Mouse (Mus musculus) neural tube, embryonic 11.5 days (tissue): ENCODE measurements at regions not wholly inside any gene's neighbourhood (a gene's known extent, or its start where the extent isn't known, plus 50 kb on each side); places are given as distances from the start of the nearest gene placed in this dataset.

Source experiments
- ATAC-seq: fragments of 200-750 bp; cut with Nextera tagmentation; 2 replicates; pipeline ENCODE4 v1.8.0; 2017; ENCODE audit warnings: moderate number of reproducible peaks, mild to moderate bottlenecking, moderate TSS enrichment, moderate library complexity; ENCODE audit not compliant: insufficient read depth, low FRiP score, low TSS enrichment
- DNase-seq: peaks from one replicate; pipeline ENCODE4 v3.0.0-alpha.2; 2015; ENCODE audit warnings: low spot score
- H3K27ac ChIP-seq: fragments of 300-500 bp; sonication (generic); 2 replicates; pipeline ENCODE4 v1.5.1; 2014; ENCODE audit warnings: low read depth, mild to moderate bottlenecking, low read length
- H3K27me3 ChIP-seq: fragments of 300-500 bp; sonication (generic); 2 replicates; pipeline ENCODE4 v1.6.1; 2014; ENCODE audit warnings: mild to moderate bottlenecking, low read length, mixed read lengths; ENCODE audit not compliant: control insufficient read depth, insufficient read depth
- H3K36me3 ChIP-seq: fragments of 300-500 bp; sonication (generic); 2 replicates; pipeline ENCODE4 v1.6.1; 2014; ENCODE audit warnings: mild to moderate bottlenecking, low read length, moderate library complexity, mixed read lengths; ENCODE audit not compliant: control insufficient read depth, insufficient read depth
- H3K4me1 ChIP-seq: fragments of 300-500 bp; sonication (generic); 2 replicates; pipeline ENCODE4 v1.6.1; 2014; ENCODE audit warnings: low read length, mixed read lengths; ENCODE audit not compliant: control insufficient read depth, insufficient read depth
- H3K4me2 ChIP-seq: fragments of 300-500 bp; sonication (generic); 2 replicates; pipeline ENCODE4 v1.6.1; 2014; ENCODE audit warnings: low read depth, mild to moderate bottlenecking, moderate library complexity
- H3K4me3 ChIP-seq: fragments of 300-500 bp; sonication (generic); 2 replicates; pipeline ENCODE4 v1.5.1; 2014; ENCODE audit warnings: low read depth, low read length
- H3K9ac ChIP-seq: fragments of 300-500 bp; sonication (generic); 2 replicates; pipeline ENCODE4 v1.6.1; 2014; ENCODE audit warnings: mild to moderate bottlenecking, low read length
- H3K9me3 ChIP-seq: fragments of 300-500 bp; sonication (generic); 2 replicates; pipeline ENCODE4 v1.6.1; 2016; ENCODE audit warnings: low read length; ENCODE audit not compliant: control insufficient read depth
- WGBS: fragments of 180-500 bp; shearing (Covaris S2); extraction: QIAGEN DNeasy Blood & Tissue Kit; methylation state at CpG from one replicate; pipeline ENCODE4 v1.1.7; 2014; 5-methylcytosine and 5-hydroxymethylcytosine counted together

- DNase-seq: no peak
- ATAC-seq: no peak
- no peaks in the 10 kb centered on the region for H3K9me3 ChIP-seq
- no peak overlapping the region for H3K9ac ChIP-seq
- H3K4me2 ChIP-seq: no peak overlapping the region
- no peak overlapping the region for H3K27ac ChIP-seq
- H3K4me3 ChIP-seq: no peak overlapping the region
- no peaks in the 10 kb centered on the region for H3K27me3 ChIP-seq
- H3K36me3 ChIP-seq: no peaks in the 10 kb centered on the region
- H3K4me1 ChIP-seq: no peaks in the 10 kb centered on the region
- 82% methylated on average over 16 of the region's 16 CpGs for WGBS
Measured at GRCm38 (mm10) chr9:101501706-101502465, 250.3 kb upstream of the Ppp2r3a start.

DNA sequence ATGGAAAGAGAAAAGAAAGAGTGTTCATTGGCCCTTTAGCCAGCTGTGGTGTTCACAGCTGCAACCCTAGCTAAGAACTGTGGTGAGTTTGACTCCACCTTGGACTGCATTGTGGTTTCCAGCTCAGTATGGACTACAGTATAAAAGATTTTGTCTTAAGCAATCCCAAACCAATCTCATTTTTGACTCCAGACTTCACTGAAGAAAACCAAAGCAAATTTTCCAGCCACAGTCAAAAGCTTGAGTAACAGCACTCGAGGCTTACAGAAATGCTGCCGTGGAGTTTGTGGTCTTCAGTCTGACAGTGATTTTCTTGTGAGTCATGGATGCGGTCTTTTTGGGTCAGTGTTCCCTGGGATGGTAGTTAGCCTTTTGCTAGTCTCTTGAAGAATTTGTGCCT is 249.4 kb upstream of the Ppp2r3a start:
- Histone ChIP-seq H3K36me3 (no peaks in the 10 kb centered on the region), H3K4me1 (no peaks in the 10 kb centered on the region), H3K9me3 (no peaks in the 10 kb centered on the region), H3K4me2 (no peak overlapping the region), H3K27me3 (no peaks in the 10 kb centered on the region), H3K9ac (no peak overlapping the region), H3K4me3 (no peak overlapping the region), H3K27ac (no peak overlapping the region)
- 90% methylated on average over 3 of the region's 3 CpGs for WGBS
- ATAC-seq (no peak), DNase-seq (no peak)

- no peak for DNase-seq
- no peak for ATAC-seq
- H3K9ac ChIP-seq: no peak overlapping the region
- no peaks in the 10 kb centered on the region for H3K36me3 ChIP-seq
- H3K4me2 ChIP-seq: no peak overlapping the region
- no peaks in the 10 kb centered on the region for H3K9me3 ChIP-seq
- no peak overlapping the region for H3K27ac ChIP-seq
- H3K27me3 ChIP-seq: no peaks in the 10 kb centered on the region
- no peaks in the 10 kb centered on the region for H3K4me1 ChIP-seq
- WGBS: 92% methylated on average over 5 of the region's 5 CpGs
- H3K4me3 ChIP-seq: no peak overlapping the region
Measured at GRCm38 (mm10) chr9:101498721-101499120, 247.1 kb upstream of the Ppp2r3a start.

DNA sequence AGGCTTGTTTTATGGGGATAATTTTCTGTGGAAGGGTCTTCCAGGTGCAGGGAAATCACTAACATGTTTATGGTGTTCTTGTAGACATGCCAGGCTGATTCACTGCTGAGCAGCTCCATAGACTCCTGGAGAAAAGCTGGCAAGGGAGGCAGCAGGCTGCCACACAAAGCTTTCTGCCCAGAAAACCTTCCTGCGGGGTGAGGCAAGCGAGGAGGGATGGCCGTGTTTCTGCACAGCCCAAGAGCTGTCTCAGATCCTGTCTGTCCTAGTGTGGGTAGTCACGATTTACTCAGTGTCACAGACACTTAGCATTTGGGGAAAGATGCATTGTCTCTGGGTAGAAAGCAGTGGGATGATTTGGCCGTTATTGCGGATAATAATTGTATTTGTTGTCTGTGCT is 244.2 kb upstream of the Ppp2r3a start:
- Histone ChIP-seq H3K36me3 (no peaks in the 10 kb centered on the region), H3K9me3 (no peaks in the 10 kb centered on the region), H3K4me1 (no peaks in the 10 kb centered on the region), H3K4me3 (no peak overlapping the region), H3K4me2 (no peak overlapping the region), H3K27me3 (no peaks in the 10 kb centered on the region), H3K27ac (no peak overlapping the region), H3K9ac (no peak overlapping the region)
- ATAC-seq (no peak), DNase-seq (no peak)
- WGBS: 87% methylated on average over 6 of the region's 6 CpGs

GRCm38 (mm10) chr9:101489013-101489412 is 237.4 kb upstream of the Ppp2r3a start:
- no peak overlapping the region for H3K4me3 ChIP-seq
- H3K9ac ChIP-seq: no peak overlapping the region
- no peak overlapping the region for H3K4me2 ChIP-seq
- 86% methylated on average over 6 of the region's 6 CpGs for WGBS
- no peaks in the 10 kb centered on the region for H3K4me1 ChIP-seq
- DNase-seq (no peak), ATAC-seq (no peak)
- no peak overlapping the region for H3K27ac ChIP-seq
- no peaks in the 10 kb centered on the region for H3K27me3 ChIP-seq
- no peaks in the 10 kb centered on the region for H3K36me3 ChIP-seq
- H3K9me3 ChIP-seq: no peaks in the 10 kb centered on the region

- Histone ChIP-seq H3K4me3 (no peak overlapping the region), H3K9me3 (no peaks in the 10 kb centered on the region), H3K4me2 (no peak overlapping the region), H3K36me3 (no peaks in the 10 kb centered on the region), H3K27ac (no peak overlapping the region), H3K4me1 (peaks cover 10% of the 10 kb centered on the region), H3K27me3 (no peaks in the 10 kb centered on the region), H3K9ac (no peak overlapping the region)
- ATAC-seq (no peak), DNase-seq (no peak)
- 71% methylated on average over 3 of the region's 3 CpGs for WGBS
Measured at GRCm38 (mm10) chr9:101476223-101476622, 224.6 kb upstream of the Ppp2r3a start.

GRCm38 (mm10) chr9:101473074-101473461 is 221.5 kb upstream of the Ppp2r3a start:
- Histone ChIP-seq H3K27me3 (no peaks in the 10 kb centered on the region), H3K4me2 (no peak overlapping the region), H3K9me3 (no peaks in the 10 kb centered on the region), H3K27ac (no peak overlapping the region; the same call in 1 of the 2 replicates), H3K4me3 (no peak overlapping the region), H3K36me3 (no peaks in the 10 kb centered on the region), H3K9ac (no peak overlapping the region), H3K4me1 (peaks cover 10% of the 10 kb centered on the region)
- 69% methylated on average over 4 of the region's 4 CpGs for WGBS
- no peak for DNase-seq
- no peak for ATAC-seq

GRCm38 (mm10) chr9:101472101-101473073 is 220.8 kb upstream of the Ppp2r3a start:
- H3K4me3 ChIP-seq: no peak overlapping the region
- no peak overlapping the region for H3K4me2 ChIP-seq
- H3K9ac ChIP-seq: no peak overlapping the region
- no peaks in the 10 kb centered on the region for H3K27me3 ChIP-seq
- DNase-seq (peak; percentile 73), ATAC-seq (peak; percentile 91)
- peaks cover 10% of the 10 kb centered on the region for H3K4me1 ChIP-seq
- H3K36me3 ChIP-seq: no peaks in the 10 kb centered on the region
- H3K27ac ChIP-seq: no peak overlapping the region; the same call in 1 of the 2 replicates
- WGBS: 39% methylated on average over 8 of the region's 8 CpGs
- no peaks in the 10 kb centered on the region for H3K9me3 ChIP-seq
